Mouse (Mus musculus) ES-Bruce4 (cell line): ENCODE results near the gene Gm12185.

Source experiments
- CTCF ChIP-seq: IDR thresholded peaks from one replicate; pipeline ENCODE4 v1.8.1; 2011; ENCODE audit warnings: low read depth, low read length
- EP300 ChIP-seq: IDR thresholded peaks from 2 replicates; pipeline ENCODE4 v1.6.1; 2011; ENCODE audit warnings: low read depth, low read length; ENCODE audit not compliant: insufficient read depth

- TF ChIP-seq EP300, result no peak
- TF ChIP-seq CTCF, result no peak
Measured at GRCm38 (mm10) chr11:48872695-48873300, 119.2 kb downstream of the Gm12185 start.
